Mouse (Mus musculus): ENCODE results near the gene Glis3. TPM values are rescaled to one million over a fixed set of nuclear protein-coding genes. Genes with fewer than 3 reads are reported as not detected.

Gene Glis3
- polyA plus RNA-seq, 1 experiment from 2014 or later = 0.15 TPM

DNA sequence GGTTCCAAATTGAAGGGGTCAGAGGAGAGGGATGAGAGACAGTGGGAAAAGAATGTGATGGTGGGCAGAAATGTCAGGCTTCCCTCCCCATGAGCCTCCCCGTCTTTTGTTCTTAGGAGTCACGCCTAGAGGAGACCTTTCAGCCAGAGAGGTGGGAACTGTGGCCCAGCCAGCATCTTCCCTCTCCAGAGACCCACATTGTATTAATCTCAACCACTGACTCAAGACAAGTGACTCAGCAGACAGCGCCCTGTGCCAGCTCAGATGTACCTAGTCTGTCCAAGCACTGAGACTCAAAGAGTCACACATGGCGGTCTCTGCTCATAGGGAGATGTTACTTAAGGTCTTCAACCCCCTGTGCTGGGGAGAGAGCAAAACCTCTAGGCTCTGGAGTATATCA lies 3.5 kb upstream of the Glis3 start:
- WGBS (ENCODE audit: insufficient replicate concordance) = 64% methylated on average over 4 of the region's 4 CpGs
- Histone ChIP-seq H3K9ac (no peak overlapping the region), H3K27ac (replicated peaks) (no peak overlapping the region), H3K36me3 (replicated peaks) (no peaks in the 10 kb centered on the region), H3K27me3 (peaks cover 36% of the 10 kb centered on the region), H3K9me3 (replicated peaks) (no peaks in the 10 kb centered on the region), H3K4me2 (no peak overlapping the region), H3K4me1 (replicated peaks) (no peaks in the 10 kb centered on the region), H3K4me3 (replicated peaks) (no peak overlapping the region)
- ATAC-seq (ENCODE audit: insufficient read depth) = no peak

DNA sequence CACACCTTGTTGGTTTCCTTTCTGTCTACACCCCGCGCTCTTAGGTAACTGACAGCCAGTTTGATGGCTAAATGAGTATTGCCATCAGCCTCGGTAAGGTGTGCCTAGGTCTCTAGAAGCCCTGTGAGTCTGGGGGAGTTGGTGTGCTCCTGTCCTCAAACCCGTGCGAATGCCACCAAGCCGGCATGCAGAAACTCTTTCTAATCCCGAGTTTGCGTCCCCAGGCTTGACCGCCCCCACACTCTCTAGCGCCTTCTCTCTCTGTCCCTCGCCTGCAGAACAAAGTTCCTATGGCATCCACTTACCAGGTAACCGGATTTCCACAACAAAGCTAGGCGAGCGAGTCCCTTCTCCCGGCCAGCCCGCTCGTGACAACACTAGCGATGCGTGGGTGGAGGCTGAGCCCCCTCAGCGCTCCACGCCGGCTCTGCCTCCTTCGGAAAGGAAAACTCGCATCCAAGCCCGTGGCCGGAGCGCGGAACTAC lies 544 bp downstream of the Glis3 start:
- no peak for ATAC-seq (ENCODE audit: insufficient read depth)
- Histone ChIP-seq H3K27me3 (peaks cover 56% of the 10 kb centered on the region), H3K36me3 (replicated peaks) (no peaks in the 10 kb centered on the region), H3K9me3 (replicated peaks) (no peaks in the 10 kb centered on the region), H3K4me3 (replicated peaks) (peak overlapping the region; percentile 51), H3K4me2 (peak overlapping the region; percentile 72), H3K4me1 (replicated peaks) (0 out of 2 replicates have a peak, but pooled peaks cover 6% of the 10 kb centered on the region), H3K9ac (no peak overlapping the region), H3K27ac (replicated peaks) (no peak overlapping the region)
- under 1% methylated on average over 28 of the region's 28 CpGs for WGBS (ENCODE audit: insufficient replicate concordance)

DNA sequence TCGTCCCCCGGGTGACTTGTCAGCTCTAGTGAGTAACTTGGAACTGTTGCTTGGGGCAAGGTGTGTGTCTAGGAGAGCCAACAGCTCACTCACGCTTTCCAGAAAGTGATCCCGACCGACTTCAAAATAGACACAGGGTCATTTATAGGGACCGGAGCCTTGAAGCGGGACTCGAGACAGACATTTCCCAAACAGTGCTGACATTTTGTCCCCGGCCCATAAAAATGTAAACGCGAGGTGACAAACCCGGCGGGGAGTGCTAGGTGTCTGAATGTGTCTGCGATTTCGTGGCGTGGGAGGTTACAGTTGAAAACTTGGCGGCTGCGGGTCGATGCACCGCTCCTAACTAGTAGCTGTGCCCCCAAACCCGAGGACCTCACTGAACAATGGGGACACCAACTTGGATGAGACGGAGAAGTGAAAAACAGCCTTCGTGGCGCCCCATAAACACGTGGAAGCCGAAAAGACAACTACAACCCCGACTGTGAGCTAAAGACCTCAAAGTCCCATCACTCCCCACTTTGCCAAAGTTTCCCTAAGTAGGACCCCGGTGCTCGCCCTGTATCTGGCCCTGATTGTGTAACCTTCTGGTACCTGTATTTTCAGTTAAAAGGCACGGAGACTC lies 1.1 kb downstream of the Glis3 start:
- Histone ChIP-seq H3K27me3 (peaks cover 56% of the 10 kb centered on the region), H3K4me1 (replicated peaks) (0 out of 2 replicates have a peak, but pooled peaks cover 6% of the 10 kb centered on the region), H3K9ac (no peak overlapping the region), H3K9me3 (replicated peaks) (no peaks in the 10 kb centered on the region), H3K4me2 (peak overlapping the region; percentile 72), H3K27ac (replicated peaks) (no peak overlapping the region), H3K4me3 (replicated peaks) (peak overlapping the region; percentile 51), H3K36me3 (replicated peaks) (no peaks in the 10 kb centered on the region)
- ATAC-seq (ENCODE audit: insufficient read depth) = no peak
- 1% methylated on average over 30 of the region's 30 CpGs for WGBS (ENCODE audit: insufficient replicate concordance)

DNA sequence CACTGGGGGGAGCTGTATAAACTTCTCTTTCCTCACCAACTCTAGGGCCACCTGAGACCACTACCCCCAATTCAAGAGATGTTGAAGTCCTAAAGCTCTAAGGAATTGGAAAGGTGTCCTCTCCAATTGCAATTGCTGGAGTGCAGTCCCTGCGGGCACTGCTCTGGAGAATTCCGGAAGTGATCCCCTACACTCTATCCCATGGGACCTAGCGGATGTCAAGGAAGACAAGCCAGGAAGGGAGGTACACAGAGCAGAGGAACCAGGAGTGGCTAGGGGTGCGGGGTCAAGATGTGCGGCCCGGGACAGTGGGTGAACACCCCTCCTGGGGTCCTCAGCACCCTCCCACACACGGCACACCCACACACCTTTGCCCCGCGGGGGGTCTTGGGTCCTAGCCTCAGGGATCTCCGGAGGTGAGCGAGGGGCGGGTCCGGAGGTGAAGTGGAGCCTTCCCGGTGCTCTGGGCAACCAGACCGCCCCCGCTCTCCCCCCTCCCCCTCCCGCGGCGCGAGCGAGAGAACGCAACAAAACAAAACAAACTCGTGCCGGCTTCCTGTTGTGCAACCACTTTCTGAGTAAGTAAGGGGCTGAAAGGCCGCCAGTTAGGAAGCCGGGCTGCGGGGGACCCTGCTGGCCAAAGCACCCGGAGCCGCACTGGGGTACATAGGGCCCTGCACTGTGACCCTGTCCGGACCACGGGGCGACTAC lies 2.0 kb downstream of the Glis3 start:
- no peak overlapping the region for H3K9ac ChIP-seq
- no peak overlapping the region for H3K27ac ChIP-seq (replicated peaks)
- H3K4me1 ChIP-seq (replicated peaks) = 0 out of 2 replicates have a peak, but pooled peaks cover 6% of the 10 kb centered on the region
- H3K27me3 ChIP-seq = peaks cover 56% of the 10 kb centered on the region
- no peak for ATAC-seq (ENCODE audit: insufficient read depth)
- no peaks in the 10 kb centered on the region for H3K9me3 ChIP-seq (replicated peaks)
- peak overlapping the region; percentile 72 for H3K4me2 ChIP-seq
- peak overlapping the region; percentile 51 for H3K4me3 ChIP-seq (replicated peaks)
- WGBS (ENCODE audit: insufficient replicate concordance) = 1% methylated on average over 32 of the region's 32 CpGs
- no peaks in the 10 kb centered on the region for H3K36me3 ChIP-seq (replicated peaks)

DNA sequence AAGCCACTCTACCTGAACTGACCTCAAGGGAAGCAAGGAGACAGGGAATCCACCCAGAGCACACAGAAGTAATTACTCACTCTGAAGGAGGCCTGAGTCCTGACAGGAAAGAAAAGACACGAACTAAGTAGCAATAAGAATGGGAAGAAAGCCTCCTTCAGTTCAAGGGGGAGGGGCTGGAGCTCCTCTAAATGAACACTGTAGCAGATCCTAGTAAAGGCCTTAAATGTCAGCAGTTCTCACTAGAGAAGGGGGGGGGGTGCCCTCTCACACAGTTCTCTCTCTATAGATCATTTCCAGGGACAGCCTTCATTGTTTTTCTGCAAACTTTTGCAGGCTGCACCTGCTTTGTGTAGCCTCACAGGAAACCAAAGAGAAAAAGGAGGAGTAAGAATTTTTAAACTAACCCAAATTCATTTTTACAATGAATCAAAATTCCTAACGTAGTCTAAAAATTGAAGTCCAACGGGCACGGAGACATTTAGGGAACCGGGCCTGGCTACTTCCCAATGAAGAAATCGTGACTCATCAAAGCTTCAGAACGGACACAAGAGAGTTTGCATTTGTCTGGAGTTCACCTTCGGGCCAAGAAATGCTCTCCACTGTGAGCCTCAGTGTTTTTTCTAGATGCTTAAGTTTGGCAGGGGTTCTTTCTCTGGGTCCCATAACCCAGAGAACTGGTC lies 2.7 kb downstream of the Glis3 start:
- WGBS (ENCODE audit: insufficient replicate concordance) = 20% methylated on average over 8 of the region's 8 CpGs

GRCm38 (mm10) chr19:28663781-28664180 lies 16.1 kb downstream of the Glis3 start:
- Histone ChIP-seq H3K9ac (no peak overlapping the region), H3K9me3 (replicated peaks) (no peaks in the 10 kb centered on the region), H3K4me1 (replicated peaks) (no peaks in the 10 kb centered on the region), H3K27me3 (no peaks in the 10 kb centered on the region), H3K4me3 (replicated peaks) (no peak overlapping the region), H3K36me3 (replicated peaks) (no peaks in the 10 kb centered on the region), H3K27ac (replicated peaks) (no peak overlapping the region), H3K4me2 (no peak overlapping the region)
- ATAC-seq (ENCODE audit: insufficient read depth) = no peak
- 59% methylated on average over 9 of the region's 9 CpGs for WGBS (ENCODE audit: insufficient replicate concordance)

More for the DNA sequence above, 2.7 kb downstream of the Glis3 start:
- peaks cover 56% of the 10 kb centered on the region for H3K27me3 ChIP-seq
- no peak overlapping the region for H3K4me3 ChIP-seq (replicated peaks)
- H3K4me1 ChIP-seq (replicated peaks) = 0 out of 2 replicates have a peak, but pooled peaks cover 6% of the 10 kb centered on the region
- H3K27ac ChIP-seq (replicated peaks) = no peak overlapping the region
- no peaks in the 10 kb centered on the region for H3K9me3 ChIP-seq (replicated peaks)
- no peak overlapping the region for H3K9ac ChIP-seq
- peak overlapping the region; percentile 72; the same call in 1 of the 2 replicates for H3K4me2 ChIP-seq
- ATAC-seq (ENCODE audit: insufficient read depth) = no peak
- H3K36me3 ChIP-seq (replicated peaks) = no peaks in the 10 kb centered on the region

DNA sequence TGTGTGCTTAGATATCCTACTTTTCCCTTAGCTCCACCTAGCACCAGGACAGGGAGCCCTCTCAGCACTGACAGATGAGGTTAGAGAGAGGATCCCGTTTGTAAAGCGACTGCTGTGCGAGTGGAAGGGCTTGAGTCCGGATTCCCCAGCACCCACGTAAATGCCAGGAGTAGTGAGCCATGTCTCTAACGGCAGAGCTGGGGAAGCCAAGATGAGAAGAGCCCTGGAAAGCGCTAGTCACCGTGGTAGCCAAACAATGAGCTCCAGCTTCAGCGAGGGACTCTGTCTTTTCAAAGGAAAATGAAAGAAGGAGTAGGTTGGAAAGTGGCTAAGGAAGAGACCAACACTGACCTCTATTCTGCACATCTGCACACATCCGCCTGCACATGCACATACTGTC lies 16.7 kb downstream of the Glis3 start:
- no peaks in the 10 kb centered on the region for H3K9me3 ChIP-seq (replicated peaks)
- H3K27me3 ChIP-seq = no peaks in the 10 kb centered on the region
- no peak for ATAC-seq (ENCODE audit: insufficient read depth)
- H3K4me2 ChIP-seq = no peak overlapping the region
- no peak overlapping the region for H3K9ac ChIP-seq
- H3K4me3 ChIP-seq (replicated peaks) = no peak overlapping the region
- H3K36me3 ChIP-seq (replicated peaks) = no peaks in the 10 kb centered on the region
- H3K27ac ChIP-seq (replicated peaks) = no peak overlapping the region
- WGBS (ENCODE audit: insufficient replicate concordance) = 56% methylated on average over 10 of the region's 10 CpGs
- H3K4me1 ChIP-seq (replicated peaks) = no peaks in the 10 kb centered on the region

GRCm38 (mm10) chr19:28662474-28662873 lies 17.4 kb downstream of the Glis3 start:
- Histone ChIP-seq H3K27me3 (no peaks in the 10 kb centered on the region), H3K27ac (replicated peaks) (no peak overlapping the region), H3K36me3 (replicated peaks) (no peaks in the 10 kb centered on the region), H3K9me3 (replicated peaks) (no peaks in the 10 kb centered on the region), H3K9ac (no peak overlapping the region), H3K4me2 (no peak overlapping the region), H3K4me1 (replicated peaks) (no peaks in the 10 kb centered on the region), H3K4me3 (replicated peaks) (no peak overlapping the region)
- 50% methylated on average over 8 of the region's 8 CpGs for WGBS (ENCODE audit: insufficient replicate concordance)
- ATAC-seq (ENCODE audit: insufficient read depth) = no peak

GRCm38 (mm10) chr19:28660912-28661311 lies 19.0 kb downstream of the Glis3 start:
- ATAC-seq (ENCODE audit: insufficient read depth) = no peak
- H3K4me1 ChIP-seq (replicated peaks) = no peaks in the 10 kb centered on the region
- H3K4me3 ChIP-seq (replicated peaks) = no peak overlapping the region
- H3K27me3 ChIP-seq = no peaks in the 10 kb centered on the region
- 69% methylated on average over 7 of the region's 7 CpGs for WGBS (ENCODE audit: insufficient replicate concordance)
- no peak overlapping the region for H3K9ac ChIP-seq
- no peaks in the 10 kb centered on the region for H3K36me3 ChIP-seq (replicated peaks)
- H3K9me3 ChIP-seq (replicated peaks) = no peaks in the 10 kb centered on the region
- no peak overlapping the region for H3K27ac ChIP-seq (replicated peaks)
- H3K4me2 ChIP-seq = no peak overlapping the region

- Histone ChIP-seq H3K9me3 (replicated peaks) (no peaks in the 10 kb centered on the region), H3K27ac (replicated peaks) (no peak overlapping the region), H3K4me1 (replicated peaks) (no peaks in the 10 kb centered on the region), H3K4me3 (replicated peaks) (no peak overlapping the region), H3K36me3 (replicated peaks) (no peaks in the 10 kb centered on the region), H3K9ac (no peak overlapping the region), H3K4me2 (no peak overlapping the region), H3K27me3 (no peaks in the 10 kb centered on the region)
- 51% methylated on average over 5 of the region's 5 CpGs for WGBS (ENCODE audit: insufficient replicate concordance)
- ATAC-seq (ENCODE audit: insufficient read depth) = no peak
Measured at GRCm38 (mm10) chr19:28657686-28658195, 22.1 kb downstream of the Glis3 start.

GRCm38 (mm10) chr19:28656882-28657281 lies 23.0 kb downstream of the Glis3 start:
- Histone ChIP-seq H3K4me1 (replicated peaks) (no peaks in the 10 kb centered on the region), H3K27me3 (no peaks in the 10 kb centered on the region), H3K4me2 (no peak overlapping the region), H3K4me3 (replicated peaks) (no peak overlapping the region), H3K9me3 (replicated peaks) (no peaks in the 10 kb centered on the region), H3K27ac (replicated peaks) (no peak overlapping the region), H3K9ac (no peak overlapping the region), H3K36me3 (replicated peaks) (no peaks in the 10 kb centered on the region)
- no peak for ATAC-seq (ENCODE audit: insufficient read depth)
- WGBS (ENCODE audit: insufficient replicate concordance) = 68% methylated on average over 6 of the region's 6 CpGs
